Mouse (Mus musculus): ENCODE measurements around the gene Wdr46. TPM values are rescaled to one million over a fixed set of nuclear protein-coding genes. Genes with fewer than 3 reads are reported as not detected.

Wdr46 gene
- polyA plus RNA-seq, 1 experiment from 2014 or later = 67.0 TPM

DNA sequence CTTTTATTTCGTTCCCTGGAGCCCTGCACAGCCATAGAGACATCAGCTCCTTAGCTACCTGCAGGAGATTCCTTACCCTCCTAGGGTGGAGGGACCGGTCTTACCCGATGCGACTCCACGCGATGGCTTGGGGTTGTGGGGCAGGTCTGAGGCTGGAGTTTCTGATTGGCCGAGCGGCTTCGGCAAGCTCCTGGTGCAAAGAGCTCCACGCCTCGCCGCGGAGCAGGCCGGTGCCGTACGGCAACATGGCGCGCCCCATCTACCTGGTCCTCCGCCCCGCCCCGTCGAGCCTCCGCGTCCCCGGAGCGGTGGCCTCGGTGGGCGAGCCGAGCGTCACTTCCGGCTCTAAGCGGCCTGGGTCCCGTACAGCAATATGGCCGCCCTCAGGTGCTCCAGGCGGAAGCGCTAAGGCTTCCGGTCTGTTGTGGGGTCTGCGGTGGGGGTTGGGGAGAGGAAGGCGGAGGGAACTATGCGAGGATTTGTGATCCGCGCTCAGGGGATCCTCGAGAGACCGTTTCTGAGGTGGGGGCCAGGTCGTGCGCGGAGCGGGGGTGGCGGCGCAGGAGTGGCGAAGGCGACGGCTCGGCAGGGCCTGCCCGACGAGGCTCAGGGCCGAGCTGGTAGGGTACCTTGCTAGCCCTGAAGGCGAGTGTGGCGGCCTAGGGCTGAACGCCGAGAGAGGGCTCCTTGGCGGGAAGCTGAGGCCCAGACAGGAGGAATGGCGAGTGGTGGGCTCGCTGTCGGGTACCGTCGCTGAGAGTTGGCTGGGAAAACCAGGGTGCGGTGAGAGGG, 31.2 kb upstream of the Wdr46 start, which contains the start of gene Daxx:
TSS of gene Daxx (plus strand) at position 338 of the 792 bp plus-strand sequence.
- ATAC-seq (replicated peaks; ENCODE audit: low FRiP score) (peak; percentile 96), DNase-seq (ENCODE audit: low spot score) (peak; percentile 96)
- Histone ChIP-seq H3K27me3 (replicated peaks; ENCODE audit: control insufficient read depth, insufficient read depth, low read length) (no peaks in the 10 kb centered on the region), H3K9me3 (ENCODE audit: control insufficient read depth, low read length) (no peaks in the 10 kb centered on the region), H3K36me3 (ENCODE audit: control insufficient read depth, insufficient read depth, low read length) (peaks cover 34% of the 10 kb centered on the region), H3K27ac (ENCODE audit: low read depth, low read length) (peak within 1 kb of the TSS; percentile 94), H3K9ac (ENCODE audit: low read depth, low read length) (peak within 1 kb of the TSS; percentile 96), H3K4me1 (replicated peaks; ENCODE audit: control insufficient read depth, insufficient read depth, low read length) (peaks cover 16% of the 10 kb centered on the region), H3K4me2 (peak within 1 kb of the TSS; percentile 98), H3K4me3 (ENCODE audit: low read depth, low read length) (peak within 1 kb of the TSS; percentile 94)
- under 1% methylated on average over 68 of the region's 68 CpGs for WGBS

DNA sequence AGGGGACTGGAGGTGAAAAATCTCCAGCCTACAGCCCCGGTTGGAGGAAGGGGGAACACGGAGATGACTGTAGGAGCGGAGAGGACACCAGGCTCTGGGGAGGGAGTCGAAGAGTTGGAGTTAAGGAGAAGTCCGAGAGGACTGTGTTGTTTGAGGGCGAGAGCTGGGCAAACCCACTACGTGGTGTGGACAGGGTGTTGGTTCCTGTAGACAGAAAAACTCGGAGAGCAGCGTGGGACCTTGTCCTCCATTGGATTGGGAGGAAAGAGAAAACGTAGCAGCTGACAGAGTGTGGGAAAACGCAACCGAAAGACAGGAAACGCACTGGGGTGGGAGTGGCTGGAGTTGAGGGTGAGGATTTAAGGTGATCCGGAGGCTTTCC, 30.6 kb upstream of the Wdr46 start:
- Histone ChIP-seq H3K4me2 (peak overlapping the region; percentile 98), H3K9ac (ENCODE audit: low read depth, low read length) (peak overlapping the region; percentile 96), H3K27me3 (replicated peaks; ENCODE audit: control insufficient read depth, insufficient read depth, low read length) (no peaks in the 10 kb centered on the region), H3K36me3 (ENCODE audit: control insufficient read depth, insufficient read depth, low read length) (peaks cover 38% of the 10 kb centered on the region), H3K27ac (ENCODE audit: low read depth, low read length) (peak overlapping the region; percentile 94), H3K9me3 (ENCODE audit: control insufficient read depth, low read length) (no peaks in the 10 kb centered on the region), H3K4me1 (replicated peaks; ENCODE audit: control insufficient read depth, insufficient read depth, low read length) (peaks cover 17% of the 10 kb centered on the region), H3K4me3 (ENCODE audit: low read depth, low read length) (peak overlapping the region; percentile 94)
- ATAC-seq (replicated peaks; ENCODE audit: low FRiP score) = no peak; the same call in 1 of the 2 replicates
- no peak for DNase-seq (ENCODE audit: low spot score)
- under 1% methylated on average over 14 of the region's 14 CpGs for WGBS

DNA sequence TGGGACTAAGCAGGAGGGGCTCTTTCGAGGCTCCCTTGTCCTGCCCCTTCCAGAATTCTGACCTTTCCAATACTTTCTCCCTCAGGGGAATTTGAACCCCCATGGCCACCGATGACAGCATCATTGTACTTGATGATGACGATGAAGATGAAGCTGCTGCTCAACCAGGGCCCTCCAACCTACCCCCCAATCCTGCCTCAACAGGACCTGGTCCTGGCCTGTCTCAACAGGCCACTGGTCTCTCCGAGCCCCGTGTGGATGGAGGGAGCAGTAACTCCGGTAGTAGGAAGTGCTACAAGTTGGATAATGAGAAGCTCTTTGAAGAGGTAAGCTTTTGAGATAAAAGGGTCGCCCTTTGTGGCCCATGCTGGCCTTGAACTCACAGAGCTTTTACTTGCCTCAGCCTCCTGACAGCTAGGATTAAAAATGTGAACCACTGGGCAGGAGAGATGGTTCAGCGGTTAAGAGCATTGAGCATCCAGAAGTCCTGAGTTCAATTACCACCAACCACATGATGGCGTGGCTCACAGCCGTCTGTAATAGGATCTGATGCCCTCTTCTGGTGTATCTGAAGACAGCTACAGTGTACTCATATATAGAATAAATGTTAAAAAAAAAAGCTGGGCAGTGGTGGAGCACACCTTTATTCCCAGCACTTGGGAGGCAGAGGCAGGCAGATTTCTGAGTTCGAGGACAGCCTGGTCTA, 30.0 kb upstream of the Wdr46 start:
- 46% methylated on average over 11 of the region's 11 CpGs for WGBS
- ATAC-seq (replicated peaks; ENCODE audit: low FRiP score) (no peak), DNase-seq (ENCODE audit: low spot score) (no peak)
- peak overlapping the region; percentile 98 for H3K4me2 ChIP-seq
- H3K9ac ChIP-seq (ENCODE audit: low read depth, low read length) = peak overlapping the region; percentile 96
- H3K36me3 ChIP-seq (ENCODE audit: control insufficient read depth, insufficient read depth, low read length) = peaks cover 38% of the 10 kb centered on the region
- peak overlapping the region; percentile 94; the same call in 1 of the 2 replicates for H3K27ac ChIP-seq (ENCODE audit: low read depth, low read length)
- H3K4me3 ChIP-seq (ENCODE audit: low read depth, low read length) = peak overlapping the region; percentile 94
- no peaks in the 10 kb centered on the region for H3K9me3 ChIP-seq (ENCODE audit: control insufficient read depth, low read length)
- peaks cover 23% of the 10 kb centered on the region for H3K4me1 ChIP-seq (replicated peaks; ENCODE audit: control insufficient read depth, insufficient read depth, low read length)
- H3K27me3 ChIP-seq (replicated peaks; ENCODE audit: control insufficient read depth, insufficient read depth, low read length) = no peaks in the 10 kb centered on the region

DNA sequence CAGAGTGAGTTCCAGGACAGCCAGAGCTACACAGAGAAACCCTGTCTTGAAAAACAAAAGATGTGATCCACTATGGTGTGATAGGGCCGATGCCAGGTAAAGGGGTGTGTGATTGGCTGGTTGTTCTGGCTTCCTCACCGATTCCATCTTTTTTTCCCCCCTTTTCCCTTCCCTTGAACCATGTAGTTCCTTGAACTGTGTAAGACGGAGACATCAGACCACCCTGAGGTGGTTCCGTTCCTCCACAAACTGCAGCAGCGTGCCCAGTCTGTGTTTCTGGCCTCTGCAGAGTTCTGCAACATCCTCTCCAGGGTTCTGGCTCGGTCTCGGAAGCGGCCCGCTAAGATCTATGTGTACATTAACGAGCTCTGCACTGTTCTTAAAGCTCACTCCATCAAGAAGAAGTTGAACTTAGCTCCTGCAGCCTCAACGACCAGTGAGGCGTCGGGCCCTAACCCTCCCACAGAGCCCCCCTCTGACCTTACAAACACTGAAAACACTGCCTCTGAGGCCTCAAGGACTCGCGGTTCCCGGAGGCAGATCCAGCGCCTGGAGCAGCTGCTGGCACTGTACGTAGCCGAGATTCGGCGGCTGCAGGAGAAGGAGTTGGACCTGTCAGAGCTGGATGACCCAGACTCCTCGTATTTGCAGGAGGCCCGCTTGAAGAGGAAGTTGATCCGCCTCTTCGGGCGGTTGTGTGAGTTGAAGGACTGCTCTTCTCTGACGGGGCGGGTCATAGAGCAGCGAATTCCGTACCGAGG, 29.2 kb upstream of the Wdr46 start:
- Histone ChIP-seq H3K27ac (ENCODE audit: low read depth, low read length) (no peak overlapping the region), H3K4me2 (no peak overlapping the region), H3K9ac (ENCODE audit: low read depth, low read length) (no peak overlapping the region), H3K36me3 (ENCODE audit: control insufficient read depth, insufficient read depth, low read length) (peaks cover 38% of the 10 kb centered on the region), H3K9me3 (ENCODE audit: control insufficient read depth, low read length) (no peaks in the 10 kb centered on the region), H3K27me3 (replicated peaks; ENCODE audit: control insufficient read depth, insufficient read depth, low read length) (no peaks in the 10 kb centered on the region), H3K4me3 (ENCODE audit: low read depth, low read length) (no peak overlapping the region), H3K4me1 (replicated peaks; ENCODE audit: control insufficient read depth, insufficient read depth, low read length) (peaks cover 23% of the 10 kb centered on the region)
- 91% methylated on average over 31 of the region's 31 CpGs for WGBS
- DNase-seq (ENCODE audit: low spot score) = no peak
- no peak for ATAC-seq (replicated peaks; ENCODE audit: low FRiP score)

DNA sequence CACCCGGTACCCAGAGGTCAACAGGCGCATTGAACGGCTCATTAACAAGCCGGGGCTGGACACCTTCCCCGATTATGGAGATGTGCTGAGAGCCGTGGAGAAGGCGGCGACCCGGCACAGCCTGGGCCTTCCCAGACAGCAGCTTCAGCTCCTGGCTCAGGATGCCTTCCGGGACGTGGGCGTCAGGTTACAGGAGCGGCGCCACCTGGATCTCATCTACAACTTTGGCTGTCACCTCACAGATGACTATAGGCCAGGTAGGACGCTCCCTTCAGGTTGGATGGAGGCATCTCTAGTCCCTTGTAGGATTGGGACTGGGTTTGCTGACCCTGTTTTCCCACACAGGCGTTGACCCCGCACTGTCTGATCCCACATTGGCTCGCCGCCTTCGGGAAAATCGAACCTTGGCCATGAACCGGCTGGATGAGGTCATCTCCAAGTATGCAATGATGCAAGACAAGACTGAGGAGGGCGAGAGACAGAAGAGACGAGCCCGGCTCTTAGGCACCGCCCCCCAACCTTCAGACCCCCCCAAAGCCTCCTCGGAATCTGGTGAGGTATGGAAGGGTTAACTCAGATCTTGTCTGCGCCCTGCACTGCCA, 28.5 kb upstream of the Wdr46 start:
- peaks cover 23% of the 10 kb centered on the region for H3K4me1 ChIP-seq (replicated peaks; ENCODE audit: control insufficient read depth, insufficient read depth, low read length)
- no peak for DNase-seq (ENCODE audit: low spot score)
- 92% methylated on average over 28 of the region's 28 CpGs for WGBS
- H3K9me3 ChIP-seq (ENCODE audit: control insufficient read depth, low read length) = no peaks in the 10 kb centered on the region
- no peak overlapping the region for H3K4me2 ChIP-seq
- ATAC-seq (replicated peaks; ENCODE audit: low FRiP score) = no peak
- H3K4me3 ChIP-seq (ENCODE audit: low read depth, low read length) = no peak overlapping the region
- no peaks in the 10 kb centered on the region for H3K27me3 ChIP-seq (replicated peaks; ENCODE audit: control insufficient read depth, insufficient read depth, low read length)
- H3K9ac ChIP-seq (ENCODE audit: low read depth, low read length) = no peak overlapping the region
- H3K36me3 ChIP-seq (ENCODE audit: control insufficient read depth, insufficient read depth, low read length) = peaks cover 38% of the 10 kb centered on the region
- no peak overlapping the region for H3K27ac ChIP-seq (ENCODE audit: low read depth, low read length)

DNA sequence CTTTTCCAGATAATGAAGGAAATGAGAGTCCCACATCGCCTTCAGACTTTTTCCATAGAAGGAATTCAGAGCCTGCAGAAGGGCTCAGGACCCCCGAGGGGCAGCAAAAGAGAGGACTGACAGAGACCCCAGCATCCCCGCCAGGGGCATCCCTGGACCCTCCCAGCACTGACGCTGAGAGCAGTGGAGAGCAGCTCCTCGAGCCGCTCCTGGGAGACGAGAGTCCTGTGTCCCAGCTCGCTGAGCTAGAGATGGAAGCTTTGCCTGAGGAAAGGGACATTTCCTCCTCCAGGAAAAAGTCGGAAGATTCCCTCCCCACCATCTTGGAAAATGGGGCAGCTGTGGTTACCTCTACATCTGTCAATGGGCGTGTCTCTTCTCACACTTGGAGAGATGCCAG, 27.2 kb upstream of the Wdr46 start:
- DNase-seq (ENCODE audit: low spot score) = no peak
- Histone ChIP-seq H3K4me3 (ENCODE audit: low read depth, low read length) (no peak overlapping the region), H3K36me3 (ENCODE audit: control insufficient read depth, insufficient read depth, low read length) (peaks cover 51% of the 10 kb centered on the region), H3K27me3 (replicated peaks; ENCODE audit: control insufficient read depth, insufficient read depth, low read length) (no peaks in the 10 kb centered on the region), H3K9me3 (ENCODE audit: control insufficient read depth, low read length) (0 out of 2 replicates have a peak, but pooled peaks cover 2% of the 10 kb centered on the region), H3K4me2 (no peak overlapping the region; the same call in 1 of the 2 replicates), H3K27ac (ENCODE audit: low read depth, low read length) (0 out of 2 replicates have a peak overlapping the region, but pooled peaks have one; percentile 13), H3K9ac (ENCODE audit: low read depth, low read length) (no peak overlapping the region), H3K4me1 (replicated peaks; ENCODE audit: control insufficient read depth, insufficient read depth, low read length) (peaks cover 24% of the 10 kb centered on the region)
- ATAC-seq (replicated peaks; ENCODE audit: low FRiP score) = no peak
- 87% methylated on average over 10 of the region's 10 CpGs for WGBS

DNA sequence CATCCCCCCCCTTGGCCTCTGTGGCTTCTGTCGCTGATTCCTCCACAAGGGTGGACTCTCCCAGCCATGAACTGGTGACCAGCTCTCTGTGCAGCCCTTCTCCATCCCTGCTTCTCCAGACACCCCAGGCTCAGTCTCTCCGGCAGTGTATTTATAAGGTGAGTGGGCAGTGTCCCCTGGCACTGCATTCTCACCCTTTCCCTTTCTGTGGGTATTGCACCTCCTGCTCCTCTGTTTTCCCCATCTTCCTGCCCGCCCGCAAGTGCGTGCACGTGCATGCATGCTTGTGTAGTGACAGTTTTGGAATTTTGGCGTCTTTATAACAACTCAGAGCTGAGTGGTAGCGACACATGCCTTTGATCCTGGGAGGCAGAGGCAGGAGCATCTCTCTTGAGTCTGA, 26.6 kb upstream of the Wdr46 start:
- WGBS = 93% methylated on average over 8 of the region's 8 CpGs
- Histone ChIP-seq H3K4me2 (no peak overlapping the region; the same call in 1 of the 2 replicates), H3K4me3 (ENCODE audit: low read depth, low read length) (no peak overlapping the region), H3K4me1 (replicated peaks; ENCODE audit: control insufficient read depth, insufficient read depth, low read length) (peaks cover 30% of the 10 kb centered on the region), H3K27ac (ENCODE audit: low read depth, low read length) (0 out of 2 replicates have a peak overlapping the region, but pooled peaks have one; percentile 13), H3K9ac (ENCODE audit: low read depth, low read length) (no peak overlapping the region), H3K36me3 (ENCODE audit: control insufficient read depth, insufficient read depth, low read length) (peaks cover 53% of the 10 kb centered on the region), H3K9me3 (ENCODE audit: control insufficient read depth, low read length) (0 out of 2 replicates have a peak, but pooled peaks cover 2% of the 10 kb centered on the region), H3K27me3 (replicated peaks; ENCODE audit: control insufficient read depth, insufficient read depth, low read length) (no peaks in the 10 kb centered on the region)
- no peak for ATAC-seq (replicated peaks; ENCODE audit: low FRiP score)
- DNase-seq (ENCODE audit: low spot score) = no peak

DNA sequence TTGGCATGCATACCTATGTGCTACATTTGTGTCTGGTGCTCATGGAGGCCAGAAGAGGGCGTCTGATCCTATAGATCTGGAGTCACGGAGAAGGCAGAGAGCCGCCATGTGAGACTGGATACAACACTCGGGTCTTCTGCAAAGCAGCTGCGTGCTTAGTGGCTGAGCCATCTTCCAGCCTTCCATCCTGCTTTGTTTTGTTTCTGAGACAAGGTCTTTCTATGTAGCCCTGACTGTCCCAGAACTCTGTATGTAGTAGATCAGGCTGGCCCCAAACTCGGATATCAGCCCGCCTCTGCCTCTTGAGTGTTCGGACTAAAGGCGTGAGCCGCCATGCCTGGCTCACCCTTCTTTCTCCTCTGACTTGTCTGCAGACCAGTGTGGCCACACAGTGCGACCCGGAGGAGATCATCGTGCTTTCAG, 25.5 kb upstream of the Wdr46 start:
- Histone ChIP-seq H3K4me1 (replicated peaks; ENCODE audit: control insufficient read depth, insufficient read depth, low read length) (peaks cover 34% of the 10 kb centered on the region), H3K36me3 (ENCODE audit: control insufficient read depth, insufficient read depth, low read length) (peaks cover 53% of the 10 kb centered on the region), H3K27me3 (replicated peaks; ENCODE audit: control insufficient read depth, insufficient read depth, low read length) (no peaks in the 10 kb centered on the region), H3K9me3 (ENCODE audit: control insufficient read depth, low read length) (0 out of 2 replicates have a peak, but pooled peaks cover 2% of the 10 kb centered on the region), H3K9ac (ENCODE audit: low read depth, low read length) (peak overlapping the region; percentile 31), H3K4me3 (ENCODE audit: low read depth, low read length) (peak overlapping the region; percentile 66), H3K4me2 (peak overlapping the region; percentile 76), H3K27ac (ENCODE audit: low read depth, low read length) (peak overlapping the region; percentile 30; the same call in 1 of the 2 replicates)
- WGBS = 66% methylated on average over 13 of the region's 13 CpGs
- DNase-seq (ENCODE audit: low spot score) (no peak), ATAC-seq (replicated peaks; ENCODE audit: low FRiP score) (no peak)
